Mouse (Mus musculus): ENCODE data around the gene Wdr91. TPM values are rescaled to one million over a fixed set of nuclear protein-coding genes. Genes with fewer than 3 reads are reported as not detected.

Wdr91 gene
- polyA plus RNA-seq, 2 experiments, result 9.5 to 21.5 TPM

- 79% methylated on average over 12 of the region's 12 CpGs for WGBS (ENCODE audit: insufficient replicate concordance)
Observed at GRCm38 (mm10) chr6:34920631-34921030, 10.0 kb upstream of the Wdr91 start.

GRCm38 (mm10) chr6:34919956-34920355, 9.3 kb upstream of the Wdr91 start, which contains the start of gene Stra8:
Gene Stra8 (plus strand): TSS chr6:34920163.
- no peak within 1 kb of the TSS for H3K27ac ChIP-seq
- no peak within 1 kb of the TSS for H3K4me2 ChIP-seq (ENCODE audit: low read depth)
- H3K36me3 ChIP-seq (replicated peaks; ENCODE audit: control insufficient read depth, insufficient read depth, low read depth), result no peaks in the 10 kb centered on the region
- H3K9ac ChIP-seq (replicated peaks), result no peak within 1 kb of the TSS
- no peak for DNase-seq (ENCODE audit: low read depth in 3 of 3, low spot score in 3 of 3)
- WGBS (ENCODE audit: insufficient replicate concordance), result 51% methylated on average over 10 of the region's 10 CpGs
- ATAC-seq (ENCODE audit: insufficient read depth), result no peak
- H3K27me3 ChIP-seq (ENCODE audit: control insufficient read depth, insufficient read depth, low read length), result no peaks in the 10 kb centered on the region
- peaks cover 0 to 8% of the 10 kb centered on the region in 2 experiments; a peak in 2 of 4 replicates for H3K4me1 ChIP-seq (replicated peaks; ENCODE audit: control insufficient read depth in 2 of 2, insufficient read depth in 2 of 2, low read length in 1 of 2)
- no peak for TF ChIP-seq CTCF (IDR thresholded peaks at IDR 0.05; ENCODE audit: low read depth)
- TF ChIP-seq EP300 (IDR thresholded peaks at IDR 0.05; ENCODE audit: low read depth), result no peak
- no peaks in the 10 kb centered on the region for H3K9me3 ChIP-seq (ENCODE audit: control insufficient read depth, low read length)
- no peak within 1 kb of the TSS for H3K4me3 ChIP-seq (ENCODE audit: insufficient read depth in 1 of 2, low read depth in 2 of 2, low read length in 2 of 2)

More at GRCm38 (mm10) chr6:34920631-34921030, 10.0 kb upstream of the Wdr91 start:
- no peaks in the 10 kb centered on the region for H3K27me3 ChIP-seq (ENCODE audit: control insufficient read depth, insufficient read depth, low read length)
- H3K36me3 ChIP-seq (replicated peaks; ENCODE audit: control insufficient read depth, insufficient read depth, low read depth), result no peaks in the 10 kb centered on the region
- no peak overlapping the region for H3K4me3 ChIP-seq (ENCODE audit: insufficient read depth in 1 of 2, low read depth in 2 of 2, low read length in 2 of 2)
- H3K9ac ChIP-seq (replicated peaks), result no peak overlapping the region
- DNase-seq (ENCODE audit: low read depth in 3 of 3, low spot score in 3 of 3) (no peak), ATAC-seq (ENCODE audit: insufficient read depth) (no peak)
- H3K4me1 ChIP-seq (replicated peaks; ENCODE audit: control insufficient read depth in 2 of 2, insufficient read depth in 2 of 2, low read length in 1 of 2), result peaks cover 0 to 8% of the 10 kb centered on the region in 2 experiments; a peak in 2 of 4 replicates
- TF ChIP-seq CTCF (IDR thresholded peaks at IDR 0.05; ENCODE audit: low read depth) (no peak), EP300 (IDR thresholded peaks at IDR 0.05; ENCODE audit: low read depth) (no peak)
- H3K9me3 ChIP-seq (ENCODE audit: control insufficient read depth, low read length), result no peaks in the 10 kb centered on the region
- H3K27ac ChIP-seq, result no peak overlapping the region
- no peak overlapping the region for H3K4me2 ChIP-seq (ENCODE audit: low read depth)

DNA sequence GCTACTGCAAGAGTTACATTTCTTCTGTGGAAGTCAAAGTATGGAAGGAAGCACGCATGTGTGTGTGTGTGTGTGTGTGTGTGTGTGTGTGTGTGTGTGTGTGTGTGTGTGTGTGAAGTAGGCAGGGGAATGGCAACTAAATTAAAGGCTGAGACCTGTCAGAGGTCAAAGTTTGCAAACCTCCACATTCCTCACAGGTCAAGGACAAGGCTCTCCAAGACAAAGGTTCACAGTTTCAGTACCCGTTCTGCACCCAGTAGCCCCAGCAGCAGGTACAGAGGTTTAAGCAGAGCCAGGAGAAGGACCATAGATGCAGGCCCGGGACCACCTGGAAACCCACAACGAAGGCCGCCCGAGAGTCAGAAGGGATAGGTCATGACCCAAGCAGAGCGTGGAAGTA, 8.5 kb upstream of the Wdr91 start:
- WGBS (ENCODE audit: insufficient replicate concordance), result 71% methylated on average over 7 of the region's 7 CpGs
- DNase-seq (ENCODE audit: low read depth in 3 of 3, low spot score in 3 of 3), result no peak
- H3K4me2 ChIP-seq (ENCODE audit: low read depth), result no peak overlapping the region

GRCm38 (mm10) chr6:34914462-34914861, 3.8 kb upstream of the Wdr91 start:
- H3K27me3 ChIP-seq (ENCODE audit: control insufficient read depth, insufficient read depth, low read length), result no peaks in the 10 kb centered on the region
- H3K4me2 ChIP-seq (ENCODE audit: low read depth), result no peak overlapping the region
- H3K9me3 ChIP-seq (ENCODE audit: control insufficient read depth, low read length), result no peaks in the 10 kb centered on the region
- no peak overlapping the region for H3K4me3 ChIP-seq (ENCODE audit: insufficient read depth in 1 of 2, low read depth in 2 of 2, low read length in 2 of 2)
- H3K36me3 ChIP-seq (replicated peaks; ENCODE audit: control insufficient read depth, insufficient read depth, low read depth), result peaks cover under 1% of the 10 kb centered on the region; the same call in 1 of the 2 replicates
- 57% methylated on average over 3 of the region's 3 CpGs for WGBS (ENCODE audit: insufficient replicate concordance)
- no peak for TF ChIP-seq EP300 (IDR thresholded peaks at IDR 0.05; ENCODE audit: low read depth)
- TF ChIP-seq CTCF (IDR thresholded peaks at IDR 0.05; ENCODE audit: low read depth), result no peak
- DNase-seq (ENCODE audit: low read depth in 3 of 3, low spot score in 3 of 3) (no peak), ATAC-seq (ENCODE audit: insufficient read depth) (no peak)
- no peak overlapping the region for H3K9ac ChIP-seq (replicated peaks)
- peaks cover 12 to 29% of the 10 kb centered on the region in 2 experiments for H3K4me1 ChIP-seq (replicated peaks; ENCODE audit: control insufficient read depth in 2 of 2, insufficient read depth in 2 of 2, low read length in 1 of 2)
- no peak overlapping the region for H3K27ac ChIP-seq

More for the DNA sequence above, 8.5 kb upstream of the Wdr91 start:
- Histone ChIP-seq H3K9me3 (ENCODE audit: control insufficient read depth, low read length) (no peaks in the 10 kb centered on the region), H3K27me3 (ENCODE audit: control insufficient read depth, insufficient read depth, low read length) (no peaks in the 10 kb centered on the region), H3K36me3 (replicated peaks; ENCODE audit: control insufficient read depth, insufficient read depth, low read depth) (no peaks in the 10 kb centered on the region), H3K4me1 (replicated peaks; ENCODE audit: control insufficient read depth in 2 of 2, insufficient read depth in 2 of 2, low read length in 1 of 2) (peaks cover under 1 to 13% of the 10 kb centered on the region in 2 experiments; a peak in 3 of 4 replicates), H3K4me3 (ENCODE audit: insufficient read depth in 1 of 2, low read depth in 2 of 2, low read length in 2 of 2) (no peak overlapping the region), H3K27ac (no peak overlapping the region), H3K9ac (replicated peaks) (no peak overlapping the region)
- no peak for ATAC-seq (ENCODE audit: insufficient read depth)
- no peak for TF ChIP-seq EP300 (IDR thresholded peaks at IDR 0.05; ENCODE audit: low read depth)
- TF ChIP-seq CTCF (IDR thresholded peaks at IDR 0.05; ENCODE audit: low read depth), result no peak

DNA sequence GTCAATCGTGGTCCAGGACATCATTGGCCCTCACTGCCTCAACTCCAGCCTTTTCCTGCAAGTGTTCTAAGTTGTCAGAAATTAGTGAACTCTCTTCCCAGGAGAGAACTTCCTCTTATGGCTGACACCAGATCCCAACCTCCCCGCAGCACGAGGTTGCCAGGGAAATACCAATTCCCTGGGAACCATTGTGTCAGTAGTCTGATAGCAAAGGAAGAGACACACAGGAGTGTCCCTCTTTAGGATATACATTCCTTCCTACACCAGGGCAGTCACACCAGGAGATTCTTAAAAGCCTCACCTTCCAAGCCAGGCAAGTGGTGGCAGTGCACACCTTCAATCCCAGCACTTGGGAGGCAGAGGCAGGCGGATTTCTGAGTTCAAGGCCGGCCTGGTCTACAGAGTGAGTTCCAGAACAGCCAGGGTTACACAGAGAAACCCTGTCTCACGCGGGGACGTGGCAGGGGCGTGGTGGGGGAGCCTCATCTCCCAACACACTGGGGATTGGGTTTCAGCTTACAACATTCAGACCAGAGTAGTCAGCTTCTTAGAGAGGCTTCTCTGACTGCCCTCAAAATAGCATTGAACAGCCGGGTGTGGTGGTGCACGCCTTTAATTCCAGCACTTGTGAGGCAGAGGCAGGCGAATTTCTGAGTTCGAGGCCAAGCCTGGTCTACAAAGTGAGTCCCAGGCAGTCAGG, 2.8 kb upstream of the Wdr91 start:
- H3K4me2 ChIP-seq (ENCODE audit: low read depth), result no peak overlapping the region
- TF ChIP-seq CTCF (IDR thresholded peaks at IDR 0.05; ENCODE audit: low read depth), result no peak
- TF ChIP-seq EP300 (IDR thresholded peaks at IDR 0.05; ENCODE audit: low read depth), result no peak
- H3K4me1 ChIP-seq (replicated peaks; ENCODE audit: control insufficient read depth in 2 of 2, insufficient read depth in 2 of 2, low read length in 1 of 2), result peaks cover 22 to 37% of the 10 kb centered on the region in 2 experiments
- no peak overlapping the region for H3K27ac ChIP-seq
- 76% methylated on average over 13 of the region's 13 CpGs for WGBS (ENCODE audit: insufficient replicate concordance)
- DNase-seq (ENCODE audit: low read depth in 3 of 3, low spot score in 3 of 3) (no peak), ATAC-seq (ENCODE audit: insufficient read depth) (no peak)
- no peak overlapping the region for H3K9ac ChIP-seq (replicated peaks)
- peaks cover 10% of the 10 kb centered on the region for H3K36me3 ChIP-seq (replicated peaks; ENCODE audit: control insufficient read depth, insufficient read depth, low read depth)
- H3K9me3 ChIP-seq (ENCODE audit: control insufficient read depth, low read length), result no peaks in the 10 kb centered on the region
- no peaks in the 10 kb centered on the region for H3K27me3 ChIP-seq (ENCODE audit: control insufficient read depth, insufficient read depth, low read length)
- H3K4me3 ChIP-seq (ENCODE audit: insufficient read depth in 1 of 2, low read depth in 2 of 2, low read length in 2 of 2), result no peak overlapping the region

Data from liver, embryonic 14.5 days (tissue).